Mouse (Mus musculus) embryonic facial prominence, embryonic 14.5 days (tissue): Measurements from ENCODE around the gene Rpl36. TPM values are rescaled to one million over a fixed set of nuclear protein-coding genes. Genes with fewer than 3 reads are reported as not detected.

Experiments used
- ATAC-seq: fragments of 200-750 bp; cut with Nextera tagmentation; 2 replicates; pipeline ENCODE4 v1.8.0; 2017; ENCODE audit warnings: low read depth, moderate number of reproducible peaks, moderate TSS enrichment
- DNase-seq: peaks from one replicate; pipeline ENCODE4 v3.0.0-alpha.2; 2015; ENCODE audit warnings: low spot score
- H3K27ac ChIP-seq: fragments of 300-500 bp; sonication (generic); replicated peaks from 2 replicates; pipeline ENCODE4 v1.5.1; 2014; ENCODE audit warnings: low read depth, mild to moderate bottlenecking, low read length, moderate library complexity
- H3K27me3 ChIP-seq: fragments of 300-500 bp; sonication (generic); replicated peaks from 2 replicates; pipeline ENCODE4 v1.6.1; 2014; ENCODE audit warnings: low read length; ENCODE audit not compliant: control insufficient read depth, insufficient read depth
- H3K36me3 ChIP-seq: fragments of 300-500 bp; sonication (generic); 2 replicates; pipeline ENCODE4 v1.6.1; 2014; ENCODE audit warnings: low read length, mixed read lengths; ENCODE audit not compliant: control insufficient read depth, insufficient read depth
- H3K4me1 ChIP-seq: fragments of 300-500 bp; sonication (generic); 2 replicates; pipeline ENCODE4 v1.6.1; 2014; ENCODE audit warnings: antibody characterized with exemption, low read length; ENCODE audit not compliant: control insufficient read depth, insufficient read depth
- H3K4me2 ChIP-seq: fragments of 300-500 bp; sonication (generic); 2 replicates; pipeline ENCODE4 v1.6.1; 2014; ENCODE audit warnings: low read depth, mild to moderate bottlenecking, low read length, moderate library complexity, mixed read lengths
- H3K4me3 ChIP-seq: fragments of 300-500 bp; sonication (generic); 2 replicates; pipeline ENCODE4 v1.5.1; 2014; ENCODE audit warnings: low read depth, mild to moderate bottlenecking, low read length
- H3K9ac ChIP-seq: fragments of 300-500 bp; sonication (generic); 2 replicates; pipeline ENCODE4 v1.6.1; 2014; ENCODE audit warnings: low read depth, mild to moderate bottlenecking, low read length, moderate library complexity, mixed read lengths
- H3K9me3 ChIP-seq: fragments of 300-500 bp; sonication (generic); 2 replicates; pipeline ENCODE4 v1.6.1; 2016; ENCODE audit warnings: low read length; ENCODE audit not compliant: control insufficient read depth
- WGBS: fragments of 180-500 bp; shearing (Covaris S2); extraction: QIAGEN DNeasy Blood & Tissue Kit; methylation state at CpG from one replicate; pipeline ENCODE4 v1.1.7; 2014; 5-methylcytosine and 5-hydroxymethylcytosine counted together
- polyA plus RNA-seq: library from polyadenylated mRNA; unstranded; fragments of >200 nt; fragmentation: Nextera tagmentation; extraction: Ambion mirVana; gene quantifications from 2 replicates; pipeline ENCODE4 v1.2.1, GENCODE M21; 2014

Rpl36 gene
- polyA plus RNA-seq, 1 experiment from 2014 or later = 2,222 TPM

- Histone ChIP-seq H3K9ac (no peak overlapping the region), H3K4me1 (no peaks in the 10 kb centered on the region), H3K9me3 (no peaks in the 10 kb centered on the region), H3K4me2 (no peak overlapping the region), H3K27ac (no peak overlapping the region), H3K36me3 (no peaks in the 10 kb centered on the region), H3K4me3 (no peak overlapping the region), H3K27me3 (no peaks in the 10 kb centered on the region)
- no peak for DNase-seq
- WGBS = 70% methylated on average over 2 of the region's 2 CpGs
- ATAC-seq = no peak
Observed at GRCm38 (mm10) chr17:56654771-56655170, 41.6 kb downstream of the Rpl36 start.

GRCm38 (mm10) chr17:56655311-56655710 lies 42.1 kb downstream of the Rpl36 start:
- no peak overlapping the region for H3K9ac ChIP-seq
- no peak overlapping the region for H3K4me3 ChIP-seq
- no peaks in the 10 kb centered on the region for H3K36me3 ChIP-seq
- no peak overlapping the region for H3K27ac ChIP-seq
- no peak overlapping the region for H3K4me2 ChIP-seq
- no peak for DNase-seq
- H3K4me1 ChIP-seq = no peaks in the 10 kb centered on the region
- ATAC-seq = no peak
- no peaks in the 10 kb centered on the region for H3K9me3 ChIP-seq
- H3K27me3 ChIP-seq = no peaks in the 10 kb centered on the region
- 73% methylated on average over 3 of the region's 3 CpGs for WGBS

- Histone ChIP-seq H3K9ac (no peak overlapping the region), H3K27me3 (no peaks in the 10 kb centered on the region), H3K4me1 (no peaks in the 10 kb centered on the region), H3K9me3 (no peaks in the 10 kb centered on the region), H3K4me2 (no peak overlapping the region), H3K36me3 (no peaks in the 10 kb centered on the region), H3K4me3 (no peak overlapping the region), H3K27ac (no peak overlapping the region)
- 88% methylated on average over 6 of the region's 6 CpGs for WGBS
- DNase-seq (no peak), ATAC-seq (no peak)
Observed at GRCm38 (mm10) chr17:56656171-56656570, 43.0 kb downstream of the Rpl36 start.

GRCm38 (mm10) chr17:56663659-56664058 lies 50.4 kb downstream of the Rpl36 start:
- WGBS = 74% methylated on average over 3 of the region's 3 CpGs
- Histone ChIP-seq H3K9me3 (no peaks in the 10 kb centered on the region), H3K27ac (no peak overlapping the region), H3K4me3 (peak overlapping the region; percentile 14; the same call in 1 of the 2 replicates), H3K27me3 (peaks cover 6% of the 10 kb centered on the region; the same call in 1 of the 2 replicates), H3K36me3 (no peaks in the 10 kb centered on the region), H3K4me2 (peak overlapping the region; percentile 36; the same call in 1 of the 2 replicates), H3K9ac (no peak overlapping the region), H3K4me1 (0 out of 2 replicates have a peak, but pooled peaks cover 5% of the 10 kb centered on the region)
- DNase-seq = no peak
- ATAC-seq = no peak

Other genes with a start within 250 kb of the Rpl36 start
- 104 and 116 TPM in 2 replicates for gene Ptprs, start 136.9 kb upstream of the Rpl36 start, polyA plus RNA-seq
- gene Znrf4, start 101.0 kb upstream of the Rpl36 start, polyA plus RNA-seq = not detected in 2 replicates
- gene Gm20219, start 59.0 kb upstream of the Rpl36 start, polyA plus RNA-seq = 3.9 and 4.2 TPM in 2 replicates
- 50.2 and 54.8 TPM in 2 replicates for gene Safb2, start 28.8 kb upstream of the Rpl36 start, polyA plus RNA-seq
- gene Safb, start 28.6 kb upstream of the Rpl36 start, polyA plus RNA-seq = 62.9 and 68.2 TPM in 2 replicates
- 271 and 281 TPM in 2 replicates for gene 2410015M20Rik, start 3.6 kb upstream of the Rpl36 start, polyA plus RNA-seq
- gene Lonp1, start 13.5 kb downstream of the Rpl36 start, polyA plus RNA-seq = 44.0 and 51.8 TPM in 2 replicates
- gene Catsperd, start 14.7 kb downstream of the Rpl36 start, polyA plus RNA-seq = 0.24 and 0.31 TPM in 2 replicates
- 78.8 and 87.8 TPM in 2 replicates for gene Ranbp3, start 59.9 kb downstream of the Rpl36 start, polyA plus RNA-seq
- 424 and 466 TPM in 2 replicates for gene Ndufa11, start 104.4 kb downstream of the Rpl36 start, polyA plus RNA-seq
- 18.6 and 21.4 TPM in 2 replicates for gene Vmac, start 104.6 kb downstream of the Rpl36 start, polyA plus RNA-seq
- gene Nrtn, start 144.1 kb downstream of the Rpl36 start, polyA plus RNA-seq = 14.0 and 17.4 TPM in 2 replicates
- 33.3 and 42.0 TPM in 2 replicates for gene Dus3l, start 151.3 kb downstream of the Rpl36 start, polyA plus RNA-seq
- gene Prr22, start 156.8 kb downstream of the Rpl36 start, polyA plus RNA-seq = 0.61 and 1.2 TPM in 2 replicates
- 3.5 and 5.3 TPM in 2 replicates for gene Rfx2, start 217.6 kb downstream of the Rpl36 start, polyA plus RNA-seq